Mouse (Mus musculus) neutrophil, adult 5-6 weeks (primary cell): Measurements from ENCODE around the gene Nt5e. TPM values are rescaled to one million over a fixed set of nuclear protein-coding genes. Genes with fewer than 3 reads are reported as not detected.
"Not testable (repeated sequence)": the region's sequence is repeated elsewhere in the genome, so short reads cannot be mapped to it uniquely, and the experiment has no call there.

Source experiments
- ATAC-seq: fragments of 151-379, 151-347 bp; 2 replicates; pipeline ENCODE4 v1.8.0; 2017; ENCODE audit warnings: mild to moderate bottlenecking, moderate TSS enrichment; ENCODE audit not compliant: insufficient number of reproducible peaks, poor library complexity, low FRiP score, severe bottlenecking; ENCODE audit errors: extremely low read depth
- total RNA-seq: library from RNA; stranded (forward); fragments of 200-1000 nt; gene quantifications from 2 replicates; pipeline ENCODE4 v1.2.3, GENCODE M21; 2017

Nt5e gene
- 9.9 and 14.9 TPM in 2 replicates for total RNA-seq

GRCm38 (mm10) chr9:88326930-88327901, at the start of gene Nt5e:
Gene Nt5e, plus strand, starts transcription at chr9:88327197.
- ATAC-seq: peak; percentile 76

DNA sequence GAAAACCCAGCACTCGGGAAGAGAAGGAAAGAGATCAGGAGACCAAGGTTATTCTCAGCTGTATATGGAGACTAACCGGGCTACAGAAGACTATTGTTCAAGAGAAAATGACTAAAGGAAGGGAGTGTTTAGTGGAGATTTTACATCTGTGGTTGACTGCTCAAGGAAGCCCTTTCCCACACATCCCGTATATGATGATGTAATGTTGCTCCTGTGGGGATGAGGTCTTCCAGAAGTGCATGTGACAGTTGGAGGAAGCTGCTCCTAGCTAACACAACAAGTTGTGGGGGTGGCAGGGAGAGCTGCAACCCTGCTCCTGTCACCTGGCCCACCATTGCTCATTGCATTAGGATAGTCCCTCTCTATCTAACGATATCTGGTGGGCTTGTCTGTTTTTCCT, 49.4 kb upstream of the Nt5e start:
- ATAC-seq: no peak

GRCm38 (mm10) chr9:88279728-88280127, 47.3 kb upstream of the Nt5e start:
- no peak for ATAC-seq

DNA sequence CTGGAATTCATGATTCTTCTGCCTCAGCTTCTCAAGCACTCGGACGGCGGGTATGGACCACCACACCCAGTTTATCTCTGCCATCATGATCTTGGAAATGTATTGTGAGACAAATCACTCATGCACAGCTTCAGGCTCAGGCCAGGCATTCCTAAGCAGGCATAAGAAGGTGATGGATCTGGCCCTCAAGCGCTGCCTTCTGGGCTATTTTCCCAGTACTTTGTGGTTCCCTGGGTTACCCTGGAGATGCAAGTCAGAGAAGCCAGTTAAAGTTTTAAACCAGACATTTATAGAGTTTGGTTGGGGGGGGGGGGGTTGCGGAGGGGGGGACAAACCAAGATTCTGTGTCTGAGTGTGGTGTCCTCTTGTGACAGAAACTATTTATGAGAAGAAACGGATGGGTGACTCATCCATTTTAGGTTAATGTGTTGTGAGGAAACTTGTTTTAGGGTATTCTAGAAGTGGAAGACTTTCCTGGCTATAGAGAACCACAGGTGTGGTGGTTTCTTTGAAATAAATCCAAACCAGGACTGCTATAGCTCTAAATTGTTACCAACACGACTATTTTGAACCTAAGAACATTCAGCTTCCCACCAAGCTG, 37.3 kb upstream of the Nt5e start:
- ATAC-seq: no peak

- peak; percentile 84 for ATAC-seq
Measured at GRCm38 (mm10) chr9:88292836-88293370, 34.1 kb upstream of the Nt5e start.

- no peak for ATAC-seq
Measured at GRCm38 (mm10) chr9:88295798-88296197, 31.2 kb upstream of the Nt5e start.

GRCm38 (mm10) chr9:88296321-88296720, 30.7 kb upstream of the Nt5e start:
- no peak for ATAC-seq

DNA sequence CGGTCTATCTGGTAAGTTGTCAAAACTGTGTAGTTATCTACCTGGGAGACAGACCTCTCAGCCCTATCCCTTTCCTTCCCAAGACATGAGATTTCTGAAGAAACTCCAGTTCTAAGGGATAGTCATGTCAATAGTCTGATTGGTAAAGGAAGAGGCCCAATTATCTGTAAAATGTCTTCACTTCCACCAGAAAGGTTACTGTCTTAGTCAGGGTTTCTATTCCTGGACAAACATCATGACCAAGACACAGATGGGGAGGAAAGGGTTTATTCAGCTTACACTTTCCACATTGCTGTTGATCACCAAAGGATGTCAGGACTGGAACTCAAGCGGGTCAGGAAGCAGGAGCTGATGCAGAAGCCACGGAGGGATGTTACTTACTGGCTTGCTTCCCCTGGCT, 29.8 kb upstream of the Nt5e start:
- not testable (repeated sequence) for ATAC-seq

DNA sequence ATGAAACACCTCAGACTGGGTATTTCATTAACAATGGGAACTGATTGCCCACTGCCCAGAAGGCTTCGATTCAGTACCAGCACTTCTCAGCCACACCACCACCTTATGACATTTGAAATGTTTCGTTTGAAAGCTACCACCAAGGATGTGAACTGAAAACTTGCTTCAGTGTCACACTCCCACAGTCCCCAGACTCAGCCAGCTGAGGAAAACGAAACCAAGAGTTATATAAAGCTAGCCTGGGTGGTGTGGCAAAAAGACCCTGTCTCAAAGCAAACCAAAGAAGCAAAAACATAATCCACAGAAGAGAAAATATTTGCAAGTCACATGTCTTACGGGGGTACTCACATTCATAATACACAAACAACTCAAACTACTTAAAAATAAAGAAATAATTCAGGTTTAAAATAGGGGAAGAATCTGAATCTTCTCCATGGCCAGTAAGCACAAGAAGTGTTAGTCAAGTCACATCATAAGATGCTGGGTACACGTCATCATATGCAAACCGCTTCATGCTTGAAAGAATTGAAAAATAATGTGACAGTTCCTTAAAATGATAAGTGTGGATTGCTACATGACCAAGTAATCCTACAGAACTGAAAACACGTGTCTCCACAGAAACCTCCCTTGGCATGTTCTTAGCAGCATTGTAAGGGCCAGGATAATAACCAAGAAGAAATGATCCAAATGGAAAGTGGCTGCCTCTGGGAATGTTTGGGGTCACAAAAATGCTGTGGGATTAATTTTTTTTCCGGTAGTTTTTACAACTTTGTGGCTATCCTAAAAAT, 28.9 kb upstream of the Nt5e start:
- ATAC-seq: peak; percentile 46; the same call in 1 of the 2 replicates

GRCm38 (mm10) chr9:88307019-88307618, 19.9 kb upstream of the Nt5e start:
- no peak for ATAC-seq

DNA sequence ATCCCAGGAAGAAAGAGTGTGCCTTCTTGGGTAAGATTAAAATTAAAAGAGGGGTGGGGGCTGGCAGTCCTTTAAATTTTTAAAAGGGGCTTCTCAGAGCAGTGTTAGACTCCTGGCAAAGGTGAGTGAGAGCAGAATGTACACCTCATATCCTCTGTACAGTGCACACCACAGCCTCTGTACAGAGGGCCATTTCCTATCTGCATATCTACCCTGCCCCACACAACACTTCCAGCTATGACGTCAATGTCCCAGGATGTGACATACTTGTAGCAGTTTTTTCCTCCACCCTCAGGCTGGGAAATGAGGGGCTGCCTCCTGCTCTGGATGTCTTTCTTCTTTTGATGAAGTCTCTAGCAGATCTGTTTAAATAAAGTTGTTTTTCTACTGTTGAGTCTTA, 17.9 kb upstream of the Nt5e start:
- no peak for ATAC-seq

GRCm38 (mm10) chr9:88319226-88319625, 7.8 kb upstream of the Nt5e start:
- no peak for ATAC-seq

GRCm38 (mm10) chr9:88324616-88325015, 2.4 kb upstream of the Nt5e start:
- ATAC-seq: no peak

GRCm38 (mm10) chr9:88328666-88329065, 1.7 kb downstream of the Nt5e start:
- no peak for ATAC-seq

- ATAC-seq: no peak
Measured at GRCm38 (mm10) chr9:88329166-88329748, 2.3 kb downstream of the Nt5e start.

GRCm38 (mm10) chr9:88330316-88330715, 3.3 kb downstream of the Nt5e start:
- no peak for ATAC-seq

DNA sequence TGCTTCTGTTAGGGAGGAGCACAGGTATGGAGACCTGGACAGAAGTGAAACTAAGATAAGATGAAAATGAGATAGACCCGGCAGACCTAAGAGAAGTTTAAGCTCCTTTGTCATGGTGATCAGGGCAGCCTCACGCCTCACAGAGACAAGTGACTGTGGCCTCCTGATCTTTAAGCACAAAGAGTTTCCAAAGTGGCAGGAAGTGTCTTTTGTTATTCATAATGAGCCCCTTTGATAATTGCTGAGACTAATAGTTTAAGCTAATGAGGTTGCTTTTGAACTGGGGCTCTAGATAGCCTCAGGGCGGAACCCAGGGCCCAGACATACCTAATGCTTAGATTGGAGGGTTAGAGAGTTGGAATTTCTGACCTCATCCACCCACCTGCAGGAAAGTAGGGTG, 5.5 kb downstream of the Nt5e start:
- no peak for ATAC-seq

DNA sequence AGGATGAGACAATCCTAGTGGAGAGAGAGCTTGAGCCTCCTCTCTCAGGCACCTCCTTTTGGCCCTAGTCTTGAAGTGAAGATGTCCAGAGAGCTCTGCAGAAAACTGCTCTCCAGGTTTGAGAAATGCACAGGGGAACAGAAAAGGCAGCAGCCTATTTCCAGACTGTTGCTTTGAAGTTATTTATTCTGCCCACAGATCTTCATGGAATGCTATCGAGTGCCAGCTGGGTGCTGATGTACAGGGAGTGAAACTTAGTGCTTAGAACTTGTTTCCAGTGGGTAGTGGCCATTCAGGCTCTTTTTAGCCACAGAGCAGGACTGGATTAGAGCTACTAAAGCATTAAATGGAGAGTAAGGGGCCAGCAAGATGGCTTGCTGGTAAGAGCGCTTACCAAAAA, 8.8 kb downstream of the Nt5e start:
- ATAC-seq: no peak

DNA sequence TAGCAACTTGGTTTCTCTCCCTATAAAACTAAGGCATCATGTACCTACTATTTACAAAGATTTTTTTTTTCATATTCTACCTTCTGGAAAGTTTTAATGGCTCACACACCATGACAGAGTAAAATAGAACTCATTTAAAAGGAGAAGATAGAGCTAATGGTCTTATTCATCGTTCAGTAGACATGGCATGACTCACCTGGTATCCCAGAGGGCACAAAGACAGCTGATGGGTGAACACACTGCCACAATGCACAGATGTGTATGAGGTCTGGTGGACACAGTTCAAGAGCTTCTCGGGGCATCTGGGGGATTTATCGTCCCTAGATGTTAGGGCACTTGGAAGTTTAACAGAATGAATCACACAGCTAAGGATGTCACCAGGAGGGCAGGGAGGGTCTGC, 13.8 kb downstream of the Nt5e start:
- ATAC-seq: no peak
